Mouse (Mus musculus) spleen, adult 12 weeks (tissue): Measurements from ENCODE around the gene Wsb1.
A peak's percentile ranks its signal among the peaks of the same experiment; 100 is the strongest.
"Not testable (repeated sequence)": the region's sequence is repeated elsewhere in the genome, so short reads cannot be mapped to it uniquely, and the experiment has no call there.

Experiments
- DNase-seq: peaks from one replicate; pipeline ENCODE4 v3.0.0; 2022; ENCODE audit warnings: low spot score

Gene Wsb1

DNA sequence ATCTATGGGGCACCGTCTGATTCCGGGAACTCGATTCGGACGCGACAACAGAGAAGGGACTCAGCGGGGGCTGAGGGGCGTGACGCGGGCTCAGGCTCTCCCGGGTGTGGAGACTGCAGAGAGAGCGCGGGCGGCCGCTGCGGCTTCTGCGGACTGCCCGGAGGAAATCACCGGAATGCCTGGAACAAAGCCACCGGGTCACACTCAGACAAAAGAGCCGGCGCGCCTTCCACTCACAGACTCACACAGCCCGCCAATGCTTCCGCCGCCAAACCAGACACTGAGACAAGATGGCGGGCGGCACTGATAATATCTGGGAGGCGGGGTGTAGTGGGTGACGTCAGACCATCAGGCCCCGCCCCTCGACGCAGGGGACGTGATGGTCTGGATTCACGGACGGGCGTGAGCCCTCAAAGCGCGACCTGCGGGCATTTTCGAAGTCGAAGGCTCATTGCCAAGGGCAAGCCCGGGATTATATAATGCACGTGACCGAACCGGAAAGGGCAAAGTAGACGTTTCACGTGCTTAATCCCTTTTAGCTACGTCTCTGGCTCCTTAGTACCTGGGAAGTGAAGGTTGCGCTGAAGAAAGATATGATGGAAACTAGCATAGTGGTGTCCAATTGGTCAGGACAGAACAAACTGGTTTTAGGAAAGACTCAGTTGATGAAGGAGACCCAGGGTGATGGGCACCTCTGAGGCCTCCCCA, at the start of gene Wsb1:
Gene Wsb1, minus strand, starts transcription at position 281 of the 708 bp plus-strand sequence.
- DNase-seq = peak; percentile 88

DNA sequence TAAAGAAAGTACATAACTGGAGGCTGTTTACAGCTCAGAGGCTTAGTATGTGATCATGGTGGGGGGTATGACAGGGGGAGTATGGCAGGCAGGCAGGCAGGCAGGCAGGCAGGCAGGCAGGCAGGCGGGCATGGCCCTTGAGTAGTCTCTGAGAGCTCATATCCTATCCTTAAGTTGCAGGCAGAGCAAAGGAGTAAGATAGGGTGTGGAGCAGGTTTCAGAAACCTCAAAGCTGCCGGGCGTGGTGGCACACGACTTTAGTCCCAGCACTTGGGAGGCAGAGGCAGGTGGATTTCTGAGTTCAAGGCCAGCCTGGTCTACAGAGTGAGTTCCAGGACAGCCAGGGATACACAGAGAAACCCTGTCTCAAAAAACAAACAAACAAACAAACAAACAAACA, 49.8 kb upstream of the Wsb1 start:
- DNase-seq = not testable (repeated sequence)

DNA sequence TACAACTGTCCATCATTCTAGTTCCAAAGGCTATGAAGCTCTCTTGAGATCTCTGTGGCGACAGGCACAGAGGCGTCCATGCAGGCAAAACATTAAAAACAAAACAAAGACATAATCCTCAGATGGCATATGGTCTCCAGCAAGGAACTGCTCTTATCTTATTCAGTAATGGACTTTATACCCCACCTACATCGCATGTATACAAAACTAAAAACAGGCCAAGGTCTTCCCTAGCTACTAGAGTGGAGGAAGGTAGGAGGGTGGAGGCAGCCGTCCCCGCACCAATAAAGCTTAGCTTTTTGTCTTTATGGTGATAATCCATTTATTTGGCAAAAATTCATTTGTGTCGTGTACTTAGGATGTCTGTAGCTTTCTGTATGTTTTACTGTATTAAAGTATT, 48.6 kb upstream of the Wsb1 start:
- no peak for DNase-seq

DNA sequence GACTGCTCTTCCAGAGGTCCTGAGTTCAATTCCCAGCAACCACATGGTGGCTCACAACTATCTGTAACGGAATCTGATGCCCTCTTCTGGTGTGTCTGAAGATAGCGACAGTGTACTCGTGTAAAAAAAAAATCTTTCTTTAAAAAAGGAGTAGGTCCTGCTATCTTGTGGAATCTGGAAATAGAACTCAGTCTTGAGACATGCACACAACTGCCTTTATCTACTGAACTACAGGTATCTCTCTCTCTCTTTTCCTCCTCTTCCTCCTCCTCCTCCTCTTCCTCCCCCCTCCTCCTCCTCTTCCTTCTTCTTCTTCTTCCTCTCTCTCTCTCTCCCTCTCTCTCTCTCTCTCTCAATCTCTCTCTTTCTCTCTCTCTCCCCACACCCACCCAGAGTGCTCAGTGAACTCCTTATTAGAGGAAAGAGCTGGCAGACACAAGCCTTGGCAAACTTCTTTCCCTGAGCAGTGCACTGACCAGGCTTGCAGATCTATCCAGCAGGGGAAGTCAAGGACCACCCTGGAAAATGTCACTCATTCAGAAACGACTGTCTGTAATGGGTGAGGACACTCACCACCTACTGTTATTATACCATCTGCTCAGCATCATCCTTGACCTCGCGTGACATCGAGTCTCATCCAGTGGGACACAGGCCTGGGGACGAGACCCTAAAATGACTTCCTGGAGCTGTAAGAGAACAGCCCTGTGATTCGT, 45.4 kb upstream of the Wsb1 start:
- no peak for DNase-seq

DNA sequence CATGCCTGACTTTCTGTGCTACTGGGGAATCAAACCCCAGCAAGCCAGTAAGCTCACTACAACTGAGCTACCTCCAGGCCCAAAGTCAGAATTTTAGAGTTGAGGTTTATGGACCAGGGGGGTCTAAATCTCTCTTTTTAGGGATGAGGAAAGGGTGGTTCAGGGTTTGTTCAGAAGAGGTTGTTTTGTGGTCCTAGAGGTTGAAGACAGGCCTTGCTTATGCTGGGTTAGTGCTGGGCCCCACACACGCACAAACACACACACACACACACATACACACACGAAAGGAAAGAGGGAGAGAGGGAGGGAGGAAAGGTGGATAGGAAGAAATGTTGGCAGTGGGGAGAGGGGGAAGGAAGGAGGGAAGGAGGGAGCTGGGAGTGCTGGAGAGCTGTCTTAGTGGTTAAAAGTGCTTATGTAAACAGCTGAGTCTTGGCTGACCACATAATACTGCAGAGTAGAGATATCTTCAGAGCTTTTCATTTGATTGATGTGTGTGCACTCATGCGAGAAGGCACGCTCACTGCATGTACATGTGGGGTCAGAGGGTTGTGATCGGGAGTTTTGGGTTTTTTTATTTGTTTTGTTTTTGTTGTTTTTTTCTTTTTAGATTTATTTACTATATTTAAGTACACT, 42.5 kb upstream of the Wsb1 start, which contains the start of gene Gm9964:
Gene Gm9964, minus strand, starts transcription at position 51 of the 636 bp plus-strand sequence.
- DNase-seq = no peak

DNA sequence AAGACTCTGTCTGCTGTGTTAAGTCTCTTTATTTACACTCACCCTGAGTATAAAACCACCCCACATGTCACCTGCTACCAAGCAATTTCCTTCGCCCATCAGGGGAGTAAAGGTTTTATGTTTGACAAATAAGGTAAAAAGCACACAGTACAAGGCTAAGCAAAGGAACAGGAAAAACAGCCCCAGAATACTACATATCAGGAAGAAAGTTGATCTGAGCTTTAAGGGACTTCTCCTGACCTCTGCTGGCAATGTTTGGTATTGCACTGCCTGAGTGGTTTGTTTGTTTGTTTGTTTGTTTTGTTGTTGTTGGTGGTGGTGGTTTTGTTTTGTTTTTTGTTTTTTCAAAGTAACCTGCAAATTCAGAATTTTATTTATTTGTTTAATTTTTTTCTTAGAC, 41.7 kb upstream of the Wsb1 start:
- peak; percentile 26 for DNase-seq

DNA sequence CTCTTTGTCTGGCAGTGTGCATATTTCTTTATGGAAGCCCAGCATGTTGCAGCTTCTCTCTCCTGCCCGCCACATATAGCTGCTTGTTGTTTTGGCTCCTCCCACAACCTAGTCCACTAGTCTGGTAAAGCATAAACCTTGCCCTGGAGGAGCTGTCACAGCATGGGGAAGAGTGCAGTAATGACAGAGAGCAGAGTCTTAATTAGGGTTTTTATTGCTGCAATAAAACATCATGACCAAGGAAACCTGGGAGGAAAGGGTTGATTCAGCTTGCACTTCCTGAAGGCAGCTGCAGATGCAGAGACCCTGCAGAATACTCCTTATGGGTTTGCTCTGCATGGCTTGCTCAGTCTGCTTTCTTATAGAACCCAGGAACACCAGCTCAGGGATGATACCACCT, 39.5 kb upstream of the Wsb1 start:
- no peak for DNase-seq

DNA sequence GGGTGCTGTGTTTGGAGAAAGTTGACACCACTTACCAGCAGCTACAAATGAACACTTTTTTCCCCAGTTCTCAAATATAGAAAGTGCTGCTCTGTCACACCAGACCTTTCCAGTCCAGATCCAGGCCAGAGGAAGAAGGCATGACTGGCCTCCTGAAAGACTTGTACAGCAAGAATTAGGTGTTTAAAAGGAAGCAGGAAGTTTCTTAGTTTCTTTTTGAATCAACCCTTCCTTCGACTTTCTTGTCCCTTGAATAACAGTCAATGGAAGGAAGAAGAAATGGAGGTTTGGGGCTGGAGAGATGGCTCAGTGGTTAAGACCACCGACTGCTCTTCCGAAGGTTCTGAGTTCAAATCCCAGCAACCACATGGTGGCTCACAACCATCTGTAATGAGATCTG, 38.6 kb upstream of the Wsb1 start:
- no peak for DNase-seq

DNA sequence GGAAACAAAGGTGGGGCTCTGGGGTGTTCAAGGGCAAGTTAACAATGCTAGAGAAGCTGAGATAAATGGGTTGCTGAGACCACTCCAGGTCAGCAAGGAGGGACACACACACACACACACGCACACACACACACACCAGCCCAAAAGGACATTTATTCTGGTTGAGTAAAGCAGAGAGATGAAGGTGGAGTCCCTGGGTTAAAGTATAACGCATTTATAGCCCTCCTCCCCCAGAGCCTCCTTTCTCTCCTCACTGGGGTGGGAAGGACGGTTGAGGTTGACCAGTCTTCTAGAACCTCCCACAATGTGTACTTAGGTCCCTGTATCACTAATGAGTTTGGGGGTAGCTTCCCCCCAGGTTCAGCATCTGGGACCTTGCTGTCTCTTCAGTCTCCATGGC, 37.7 kb upstream of the Wsb1 start:
- DNase-seq = no peak

DNA sequence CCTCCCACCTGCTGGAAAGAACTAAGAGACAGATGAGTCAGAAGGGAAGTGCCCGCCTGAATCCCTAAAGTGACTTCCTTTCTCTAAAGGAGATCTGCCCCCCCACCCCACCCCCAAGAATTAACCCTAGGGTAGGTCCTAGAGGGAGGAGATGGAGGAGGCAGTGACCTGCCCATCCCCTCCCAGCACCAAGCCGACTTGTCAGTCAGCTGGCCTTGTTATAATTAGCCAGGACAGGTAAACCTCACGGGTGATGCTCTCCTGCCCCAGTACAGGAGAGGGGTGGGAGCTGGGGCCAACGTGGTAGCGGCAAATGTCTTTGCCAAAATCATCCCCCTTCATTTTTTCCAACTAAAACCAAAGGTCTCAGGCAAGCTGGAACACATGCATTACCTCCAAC, 37.2 kb upstream of the Wsb1 start:
- DNase-seq = no peak

DNA sequence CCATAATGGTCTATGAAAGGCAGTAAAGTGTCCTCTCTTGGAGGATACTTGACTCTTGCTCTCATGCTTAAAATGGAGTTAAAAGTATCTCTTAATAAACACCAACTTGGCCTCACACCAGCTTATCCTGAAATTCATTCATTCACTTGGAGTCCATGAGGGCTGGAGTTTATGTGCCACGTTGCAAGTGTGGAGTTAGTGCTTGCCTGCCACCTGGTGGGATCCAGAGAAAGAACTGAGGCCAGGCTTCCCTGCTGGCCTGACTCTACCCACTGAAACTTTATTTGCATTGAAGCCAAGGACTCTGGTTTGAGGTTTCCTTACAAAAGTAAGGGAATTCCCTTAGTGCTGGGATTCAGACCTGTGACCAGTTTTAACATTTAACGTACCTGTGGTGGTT, 36.0 kb upstream of the Wsb1 start:
- DNase-seq = no peak

DNA sequence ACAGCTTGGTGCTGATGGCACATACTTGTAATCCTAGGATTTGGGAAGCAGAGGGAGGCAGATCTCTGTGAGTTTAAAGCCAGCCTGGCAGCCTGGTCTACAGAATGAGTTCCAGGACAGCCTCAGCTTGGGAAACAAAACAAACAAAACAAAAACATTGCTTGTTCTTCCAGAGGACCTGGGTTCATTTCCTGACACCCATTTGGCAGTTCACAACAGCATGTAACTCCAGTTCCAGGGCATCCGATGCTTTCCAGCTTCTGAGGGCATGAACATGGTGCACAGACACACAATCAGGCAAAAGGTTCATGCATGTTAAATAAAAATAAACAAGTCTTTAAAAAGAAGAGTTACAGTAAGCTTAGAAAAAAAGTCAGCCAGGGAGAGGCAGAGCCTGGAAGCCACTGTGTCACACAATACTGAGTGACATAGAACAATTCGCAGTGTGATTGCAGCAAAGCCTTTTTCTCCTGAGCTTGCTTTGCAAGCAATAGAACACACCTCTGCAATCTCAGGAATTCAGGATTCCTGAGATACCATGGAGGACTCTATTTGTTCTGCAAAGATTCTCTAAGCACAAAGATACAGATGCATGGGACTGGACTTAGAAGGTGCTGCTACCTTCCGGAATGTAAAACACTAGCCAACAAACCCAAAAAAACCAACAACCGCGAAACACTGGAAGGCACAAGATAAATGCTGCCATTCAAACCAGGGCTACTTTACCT, 34.6 kb upstream of the Wsb1 start:
- DNase-seq = no peak

DNA sequence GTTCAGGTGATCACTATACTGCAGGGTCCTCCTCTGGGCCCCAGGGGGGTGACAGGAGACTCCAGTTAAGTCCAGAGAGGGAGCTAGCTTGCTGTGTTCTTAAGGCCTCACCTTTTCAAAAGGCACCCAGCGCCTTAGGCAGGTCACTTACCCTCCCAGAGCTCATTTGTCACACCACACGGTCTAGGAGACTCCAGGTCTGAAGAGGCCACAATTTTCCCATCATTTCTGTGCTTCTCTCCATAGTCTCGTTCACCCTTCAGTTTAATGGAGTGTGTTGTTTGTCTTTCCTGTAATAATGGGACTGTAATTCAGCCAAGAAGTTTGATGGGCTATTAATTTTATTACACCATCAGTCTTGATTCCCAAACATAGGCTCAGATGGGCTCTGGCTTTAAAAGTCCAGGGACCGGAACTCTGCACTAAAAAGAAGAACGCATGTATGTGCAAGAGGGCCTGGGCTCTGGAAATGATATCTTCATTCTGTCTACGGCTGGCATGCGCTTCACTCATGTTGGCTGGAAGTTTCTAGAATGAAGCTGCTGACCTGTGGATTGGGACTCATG, 33.9 kb upstream of the Wsb1 start:
- DNase-seq = no peak

DNA sequence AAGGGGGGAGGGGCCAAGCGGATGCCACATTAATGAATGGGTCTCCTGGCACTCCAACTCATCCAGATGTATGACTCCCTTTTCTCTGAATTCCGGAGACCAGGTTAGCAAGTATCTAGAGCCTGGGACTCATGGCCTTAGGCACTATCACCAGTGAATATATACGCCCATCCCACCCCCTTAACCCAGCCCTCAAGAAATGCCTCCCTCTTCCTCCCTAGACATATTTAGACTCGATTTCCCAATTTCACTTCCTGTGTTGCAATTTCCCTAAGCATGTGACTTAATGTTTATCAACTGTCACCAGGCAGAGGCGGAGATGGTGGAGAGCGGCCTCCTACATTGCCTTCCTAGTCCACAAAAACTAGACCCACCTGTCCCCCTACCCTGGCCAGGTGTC, 33.0 kb upstream of the Wsb1 start:
- DNase-seq = no peak

DNA sequence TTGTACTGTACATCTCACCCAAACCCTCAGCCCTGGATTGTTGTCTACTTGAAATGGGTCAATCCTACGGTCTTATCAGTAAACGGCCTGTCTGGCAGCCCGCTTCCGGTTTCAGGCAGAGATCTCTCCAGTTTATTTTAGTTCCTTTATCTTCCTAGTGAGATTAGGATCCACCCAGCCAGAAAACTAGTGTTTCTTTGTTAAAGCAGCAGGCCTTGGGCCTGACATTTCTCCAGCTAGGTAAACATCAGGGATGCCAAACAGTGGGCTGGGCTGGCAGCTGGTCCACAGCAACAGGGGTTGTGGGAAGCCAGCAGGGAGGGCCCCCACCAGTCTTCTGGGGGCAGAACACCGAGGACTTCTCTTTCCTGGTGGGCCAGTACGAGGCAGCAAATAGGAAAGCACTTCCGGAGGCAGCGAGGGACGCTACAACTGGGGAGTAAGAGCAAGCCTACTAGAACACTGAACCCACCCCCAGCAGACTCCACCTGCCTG, 31.9 kb upstream of the Wsb1 start:
- DNase-seq = no peak

DNA sequence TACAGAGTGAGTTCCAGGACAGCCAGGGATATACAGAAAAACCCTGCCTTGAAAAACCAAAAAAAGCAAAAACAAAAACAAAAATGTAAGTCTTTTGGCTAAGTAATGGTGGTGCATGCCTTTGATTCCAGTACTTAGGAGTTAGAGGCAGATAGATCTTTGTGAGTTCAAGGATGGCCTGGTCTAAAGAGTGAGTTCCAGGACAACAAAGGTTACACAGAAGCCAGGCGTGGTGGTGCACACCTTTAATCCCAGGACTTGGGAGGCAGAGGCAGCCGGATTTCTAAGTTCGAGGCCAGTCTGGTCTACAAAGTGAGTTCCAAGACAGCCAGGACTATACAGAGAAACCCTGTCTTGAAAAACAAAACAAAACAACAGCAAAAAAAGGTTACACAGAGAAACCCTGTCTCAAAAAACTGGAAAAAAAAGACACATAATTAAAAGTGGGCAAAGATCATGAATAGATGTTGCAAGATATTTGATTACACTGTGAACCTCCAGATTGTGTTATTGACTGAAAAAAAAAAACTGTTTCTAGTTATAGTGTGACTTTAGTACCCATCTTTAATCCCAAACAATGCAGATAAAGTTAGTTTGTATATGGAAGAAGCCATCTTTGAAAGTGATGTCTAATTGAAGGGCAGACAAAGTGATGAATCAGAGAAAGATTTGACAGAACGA, 29.0 kb upstream of the Wsb1 start:
- DNase-seq = no peak

DNA sequence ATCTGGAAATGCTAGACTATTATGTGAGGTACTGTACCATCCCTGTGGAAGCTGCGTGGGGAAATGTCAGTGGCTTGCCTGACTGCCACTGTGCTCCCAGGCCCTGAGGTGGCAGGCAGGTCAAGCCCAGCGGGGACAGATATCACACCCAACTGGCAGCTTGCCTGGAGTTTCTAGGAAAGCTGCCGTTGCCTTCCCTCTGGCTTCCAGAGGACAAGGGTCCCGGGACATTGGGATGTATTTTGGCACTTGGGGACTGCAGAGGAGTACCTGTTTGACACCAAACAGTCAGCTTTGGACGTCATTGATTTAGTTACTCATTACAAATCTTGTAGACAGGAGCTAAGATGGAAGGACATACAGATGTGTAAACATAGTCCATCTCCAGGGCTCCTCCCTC, 26.9 kb upstream of the Wsb1 start:
- no peak for DNase-seq

DNA sequence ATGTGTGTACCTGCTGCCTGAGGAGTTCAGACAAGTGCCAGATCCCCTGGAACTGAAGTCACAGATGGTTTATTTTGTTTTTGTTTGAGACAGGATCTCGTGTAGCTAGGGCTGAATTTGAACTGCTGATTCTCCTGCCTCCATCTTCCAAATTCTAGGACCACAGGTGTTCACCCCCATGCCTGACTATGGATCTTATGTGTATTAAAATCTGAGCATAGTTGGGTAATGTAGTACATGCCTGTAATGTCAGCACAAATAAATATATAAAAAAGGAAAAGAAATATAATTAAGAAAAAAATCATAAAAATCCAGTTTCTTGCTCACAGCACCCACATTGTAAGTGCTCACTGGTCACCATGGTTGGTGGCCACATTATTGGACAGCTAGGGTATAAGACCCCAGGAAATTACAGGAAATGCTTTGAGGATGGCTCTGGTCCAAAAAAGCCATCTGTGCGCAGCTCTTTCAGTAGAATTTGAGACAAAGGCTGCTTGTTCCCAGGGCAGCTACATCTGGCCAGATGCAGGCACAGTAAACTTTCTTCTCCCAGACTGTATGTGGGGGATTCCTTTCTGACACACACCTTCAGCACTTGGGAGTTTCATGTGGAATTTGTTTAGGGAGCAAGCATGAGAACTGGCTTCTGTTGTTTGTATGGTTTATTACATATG, 25.4 kb upstream of the Wsb1 start:
- DNase-seq = no peak

DNA sequence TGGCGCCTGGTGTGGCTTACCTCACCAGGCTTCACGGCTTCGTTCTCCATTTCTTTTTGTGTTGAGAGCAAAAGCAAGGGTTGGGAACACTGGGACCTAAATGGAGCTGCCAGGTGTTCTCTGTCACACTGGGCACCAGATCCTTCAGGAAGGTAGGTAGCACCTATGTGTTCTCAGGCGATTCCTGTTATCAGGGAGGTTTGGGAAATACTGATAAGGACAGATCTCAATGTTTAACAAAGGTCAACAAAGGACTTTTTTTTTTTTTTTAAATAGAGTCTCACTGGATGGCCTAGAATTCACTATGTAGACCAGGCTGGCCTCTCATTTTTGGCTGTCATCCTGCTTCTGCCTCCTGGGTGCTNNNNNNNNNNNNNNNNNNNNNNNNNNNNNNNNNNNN, 19.3 kb upstream of the Wsb1 start:
- no peak for DNase-seq

DNA sequence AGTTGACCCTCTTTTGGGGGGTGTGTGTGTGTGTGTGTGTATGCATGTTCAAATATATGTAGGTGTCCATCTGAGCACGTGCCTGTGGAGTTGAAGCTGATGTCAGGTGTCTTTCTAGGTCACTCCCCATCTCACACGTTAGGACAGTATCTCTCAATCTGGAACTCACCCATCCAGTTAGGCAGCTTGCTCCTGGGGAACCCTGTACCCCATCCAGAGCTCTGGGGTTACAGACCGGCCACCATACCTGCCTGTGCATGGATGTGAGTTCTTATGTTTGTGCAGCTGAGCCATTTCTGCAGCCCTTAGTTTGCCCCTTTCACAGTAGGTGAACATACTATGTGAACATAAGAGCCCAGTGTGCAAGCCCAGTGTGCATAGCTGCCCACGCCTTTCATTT, 18.6 kb upstream of the Wsb1 start:
- DNase-seq = no peak

DNA sequence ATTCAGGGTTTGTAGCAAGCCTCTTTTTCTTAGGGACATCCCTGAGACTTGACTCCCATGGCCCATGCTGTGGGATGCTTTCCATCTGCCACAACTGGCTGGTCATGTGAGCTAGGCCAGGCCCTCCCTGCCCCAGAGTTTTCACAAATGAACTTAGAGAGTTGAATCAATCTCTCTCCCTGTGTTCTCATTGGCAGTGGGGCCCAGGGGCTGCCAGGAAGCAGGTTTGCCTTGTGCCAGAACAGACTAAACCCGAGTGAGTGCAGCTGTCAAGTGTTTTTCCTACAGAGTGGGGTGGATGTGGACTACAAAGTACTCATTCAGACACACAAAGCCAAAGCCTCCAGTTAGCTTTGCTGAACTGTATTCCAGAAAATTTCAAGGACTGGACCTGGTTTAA, 12.7 kb upstream of the Wsb1 start:
- no peak for DNase-seq
